Mouse (Mus musculus) liver, embryonic 16.5 days (tissue): ENCODE measurements at regions not wholly inside any gene's neighbourhood (a gene's known extent, or its start where the extent isn't known, plus 50 kb on each side); places are given as distances from the start of the nearest gene placed in this dataset.

Source experiments
- ATAC-seq: fragments of 200-750 bp; cut with Nextera tagmentation; 2 replicates; pipeline ENCODE4 v1.8.0; 2017; ENCODE audit warnings: low read depth, mild to moderate bottlenecking, moderate number of reproducible peaks, moderate library complexity
- H3K27ac ChIP-seq: fragments of 300-500 bp; sonication (generic); 2 replicates; pipeline ENCODE4 v1.5.1; 2014; ENCODE audit warnings: mild to moderate bottlenecking, low read length
- H3K27me3 ChIP-seq: fragments of 300-500 bp; sonication (generic); 2 replicates; pipeline ENCODE4 v1.6.1; 2014; ENCODE audit warnings: low read depth, low read length, mixed read lengths; ENCODE audit not compliant: control insufficient read depth, insufficient read depth
- H3K36me3 ChIP-seq: fragments of 300-500 bp; sonication (generic); 2 replicates; pipeline ENCODE4 v1.6.1; 2014; ENCODE audit warnings: mild to moderate bottlenecking; ENCODE audit not compliant: control insufficient read depth, insufficient read depth
- H3K4me1 ChIP-seq: fragments of 300-500 bp; sonication (generic); 2 replicates; pipeline ENCODE4 v1.6.1; 2014; ENCODE audit warnings: low read depth, low read length, mixed read lengths; ENCODE audit not compliant: control insufficient read depth
- H3K4me2 ChIP-seq: fragments of 300-500 bp; sonication (generic); 2 replicates; pipeline ENCODE4 v1.6.1; 2014; ENCODE audit warnings: low read depth, low read length, mixed read lengths
- H3K4me3 ChIP-seq: fragments of 300-500 bp; sonication (generic); 2 replicates; pipeline ENCODE4 v1.5.1; 2014; ENCODE audit warnings: low read depth, mild to moderate bottlenecking, low read length
- H3K9ac ChIP-seq: fragments of 300-500 bp; sonication (generic); 2 replicates; pipeline ENCODE4 v1.6.1; 2014; ENCODE audit warnings: low read depth, low read length
- H3K9me3 ChIP-seq: fragments of 300-500 bp; sonication (generic); replicated peaks from 2 replicates; pipeline ENCODE4 v1.6.1; 2016; ENCODE audit warnings: low read length; ENCODE audit not compliant: control insufficient read depth
- WGBS: fragments of 180-500 bp; shearing (Covaris S2); extraction: QIAGEN DNeasy Blood & Tissue Kit; methylation state at CpG from one replicate; pipeline ENCODE4 v1.1.7; 2014; ENCODE audit not compliant: insufficient replicate concordance; 5-methylcytosine and 5-hydroxymethylcytosine counted together

DNA sequence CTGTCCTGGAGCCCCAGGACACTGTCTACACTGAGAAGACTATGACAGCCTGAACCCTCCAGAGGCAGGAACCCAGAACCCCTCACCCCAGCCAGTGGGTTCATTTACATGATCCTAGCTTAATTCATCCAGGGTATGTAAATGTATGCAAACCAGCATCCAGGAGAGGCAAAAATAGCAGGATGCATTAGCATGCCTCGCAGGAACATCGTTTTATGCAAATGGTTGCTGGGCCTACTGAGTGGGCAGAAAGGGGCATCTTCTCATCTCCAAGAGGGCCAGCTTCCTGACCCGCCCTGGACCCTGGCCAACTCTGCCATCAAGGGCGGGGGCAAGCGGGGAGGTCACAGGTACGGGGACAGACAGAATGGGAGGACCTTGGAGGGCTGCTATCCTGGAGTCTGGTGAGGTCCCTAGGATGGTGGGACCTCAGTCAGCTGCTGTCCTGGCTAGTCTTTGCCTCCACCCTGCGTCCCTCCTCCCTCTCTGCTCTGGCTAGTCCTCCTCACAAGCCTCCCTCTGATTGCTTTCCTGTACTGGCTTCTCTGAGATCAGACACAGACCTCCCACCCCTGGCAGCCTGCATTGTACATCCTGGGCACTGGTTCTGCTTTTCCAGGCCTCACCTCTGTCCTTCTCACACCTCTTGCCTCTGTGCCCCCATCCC lies 52.2 kb upstream of the Gm26897 start:
- Histone ChIP-seq H3K9me3 (no peaks in the 10 kb centered on the region), H3K4me3 (no peak overlapping the region), H3K27me3 (peaks cover 4% of the 10 kb centered on the region; the same call in 1 of the 2 replicates), H3K9ac (no peak overlapping the region), H3K36me3 (no peaks in the 10 kb centered on the region), H3K4me1 (no peaks in the 10 kb centered on the region), H3K4me2 (no peak overlapping the region), H3K27ac (no peak overlapping the region)
- WGBS: 30% methylated on average over 7 of the region's 7 CpGs
- no peak for ATAC-seq

GRCm38 (mm10) chr5:111682899-111683298 lies 50.8 kb upstream of the Gm26897 start:
- no peak for ATAC-seq
- Histone ChIP-seq H3K27ac (no peak overlapping the region), H3K4me3 (no peak overlapping the region), H3K27me3 (peaks cover 4% of the 10 kb centered on the region; the same call in 1 of the 2 replicates), H3K4me1 (no peaks in the 10 kb centered on the region), H3K36me3 (no peaks in the 10 kb centered on the region), H3K9me3 (no peaks in the 10 kb centered on the region), H3K9ac (no peak overlapping the region), H3K4me2 (no peak overlapping the region)
